Mouse (Mus musculus): Measurements from ENCODE around the gene Ephb4.
A peak's percentile ranks its signal among the peaks of the same experiment; 100 is the strongest.

The Ephb4 gene

GRCm38 (mm10) chr5:137335066-137335465 is 14.8 kb upstream of the Ephb4 start:
- DNase-seq (ENCODE audit: low spot score) = no peak

GRCm38 (mm10) chr5:137337190-137337589 is 12.7 kb upstream of the Ephb4 start:
- peak; percentile 65 for DNase-seq (ENCODE audit: low spot score)

- peak; percentile 89 for DNase-seq (ENCODE audit: low spot score)
These were observed 11.7 kb upstream of the Ephb4 start for GRCm38 (mm10) chr5:137338256-137338655.

GRCm38 (mm10) chr5:137338663-137339289 is 11.1 kb upstream of the Ephb4 start:
- peak; percentile 39 for DNase-seq (ENCODE audit: low spot score)

GRCm38 (mm10) chr5:137339290-137339979 is 10.5 kb upstream of the Ephb4 start:
- DNase-seq (ENCODE audit: low spot score) = peak; percentile 35

- no peak for DNase-seq (ENCODE audit: low spot score)
These were observed 9.7 kb upstream of the Ephb4 start for GRCm38 (mm10) chr5:137340222-137340621.

- no peak for DNase-seq (ENCODE audit: low spot score)
These were observed 7.4 kb upstream of the Ephb4 start for GRCm38 (mm10) chr5:137342407-137343012.

- no peak for DNase-seq (ENCODE audit: low spot score)
These were observed 6.5 kb upstream of the Ephb4 start for GRCm38 (mm10) chr5:137343412-137343811.

GRCm38 (mm10) chr5:137343869-137344268 is 6.0 kb upstream of the Ephb4 start:
- DNase-seq (ENCODE audit: low spot score) = no peak

GRCm38 (mm10) chr5:137345821-137346220 is 4.1 kb upstream of the Ephb4 start:
- peak; percentile 85 for DNase-seq (ENCODE audit: low spot score)

- DNase-seq (ENCODE audit: low spot score) = no peak
These were observed 3.5 kb upstream of the Ephb4 start for GRCm38 (mm10) chr5:137346388-137346787.

GRCm38 (mm10) chr5:137346983-137347382 is 2.9 kb upstream of the Ephb4 start:
- DNase-seq (ENCODE audit: low spot score) = no peak

GRCm38 (mm10) chr5:137347856-137348255 is 2.1 kb upstream of the Ephb4 start:
- peak; percentile 43 for DNase-seq (ENCODE audit: low spot score)

GRCm38 (mm10) chr5:137348482-137349383 is 1.2 kb upstream of the Ephb4 start:
- DNase-seq (ENCODE audit: low spot score) = peak; percentile 87

GRCm38 (mm10) chr5:137350205-137351057 is 522 bp downstream of the Ephb4 start:
- no peak for DNase-seq (ENCODE audit: low spot score)

GRCm38 (mm10) chr5:137351058-137351380 is 1.1 kb downstream of the Ephb4 start:
- DNase-seq (ENCODE audit: low spot score) = no peak

GRCm38 (mm10) chr5:137351394-137351793 is 1.5 kb downstream of the Ephb4 start:
- DNase-seq (ENCODE audit: low spot score) = no peak

GRCm38 (mm10) chr5:137352011-137352975 is 2.4 kb downstream of the Ephb4 start:
- no peak for DNase-seq (ENCODE audit: low spot score)

GRCm38 (mm10) chr5:137354091-137354490 is 4.2 kb downstream of the Ephb4 start:
- DNase-seq (ENCODE audit: low spot score) = no peak

- no peak for DNase-seq (ENCODE audit: low spot score)
These were observed 8.5 kb downstream of the Ephb4 start for GRCm38 (mm10) chr5:137358382-137358781.

Measured in yolk sac, embryonic 10.5 days (tissue).